Mouse (Mus musculus): Measurements from ENCODE around the gene Gm9117.
"Not testable (repeated sequence)": the region's sequence is repeated elsewhere in the genome, so short reads cannot be mapped to it uniquely, and the experiment has no call there.

The Gm9117 gene

DNA sequence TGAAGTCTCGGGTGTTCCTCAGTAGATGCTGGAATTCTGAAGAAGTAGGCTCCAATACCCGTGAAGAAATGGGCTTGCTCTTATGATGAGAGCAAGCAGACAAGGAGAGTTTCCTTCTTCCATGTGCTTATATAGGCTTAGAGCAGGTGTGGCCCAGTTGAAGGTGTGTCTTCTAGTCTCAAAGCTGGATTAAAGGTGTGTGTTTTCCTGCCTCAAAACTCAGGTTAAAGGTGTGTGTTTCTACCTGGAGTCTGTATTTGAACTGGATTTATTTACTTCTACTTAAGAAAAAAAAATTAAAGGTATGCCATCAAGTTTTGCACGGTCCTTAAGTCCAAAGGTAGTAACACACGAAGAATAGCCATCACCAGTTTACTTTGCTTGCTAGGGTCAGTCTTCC, at the start of gene Gm9117:
Gm9117 (minus strand) TSS at position 101 of the 400 bp plus-strand sequence.
- DNase-seq: not testable (repeated sequence)

DNA sequence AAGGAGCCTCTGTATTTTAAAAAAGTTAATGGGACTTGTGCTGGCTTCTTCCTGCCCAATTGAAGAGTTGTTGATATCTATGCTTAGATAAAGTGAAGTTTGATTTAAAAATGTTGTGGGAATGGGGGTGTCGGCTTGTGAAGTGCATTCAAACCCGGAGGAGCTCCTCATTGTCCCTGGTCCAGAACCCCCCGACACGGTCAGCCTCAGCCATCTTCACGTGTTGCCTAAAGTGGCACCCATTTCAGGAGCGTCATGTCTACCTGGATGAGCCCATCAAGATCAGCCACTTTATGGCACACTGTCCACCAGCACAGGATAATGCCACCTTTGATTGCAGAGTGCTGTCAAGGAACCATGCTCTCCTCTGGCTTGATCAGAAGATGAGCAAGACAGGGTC, 25.6 kb upstream of the Gm9117 start:
- not testable (repeated sequence) for DNase-seq

DNA sequence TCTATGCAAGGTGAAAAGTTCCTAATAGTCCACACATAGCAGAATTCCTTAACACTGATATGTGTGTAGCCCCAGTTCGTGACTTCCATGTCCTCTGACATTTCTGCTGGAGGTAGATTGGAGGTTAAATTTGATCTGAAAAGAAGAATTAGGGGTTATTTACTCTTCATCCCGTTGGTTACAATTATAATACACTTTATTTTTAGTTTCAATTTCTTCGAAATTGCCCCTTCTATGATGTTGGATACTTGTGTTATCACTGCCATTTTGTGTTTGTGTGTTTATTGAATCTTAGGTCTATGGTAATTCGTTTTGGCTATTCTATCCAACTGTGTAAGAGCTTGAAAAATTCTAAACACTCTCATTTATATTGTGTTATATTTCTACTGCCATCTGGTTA, 17.9 kb upstream of the Gm9117 start, which contains the start of gene Tdpoz5:
Tdpoz5 (minus strand) TSS at position 101 of the 400 bp plus-strand sequence.
- not testable (repeated sequence) for DNase-seq

DNA sequence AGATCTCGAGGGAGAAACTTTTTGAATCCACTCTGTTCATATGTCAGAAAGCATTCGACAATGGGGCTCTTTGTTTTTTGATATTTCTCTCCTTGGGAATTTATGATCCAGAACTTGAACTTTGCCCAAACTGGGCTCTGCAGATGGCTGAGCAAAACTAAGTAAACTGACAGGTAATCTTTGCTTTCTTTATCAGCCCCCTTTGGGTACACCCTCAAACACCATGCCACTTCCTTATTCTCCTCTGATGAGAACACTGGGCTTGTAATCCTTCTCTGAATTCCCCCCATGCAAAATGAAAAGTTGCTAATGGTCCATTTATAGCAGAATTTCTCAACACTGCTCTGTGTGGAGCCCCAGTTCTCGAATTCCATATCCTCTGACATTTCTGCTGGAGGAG, 5.0 kb downstream of the Gm9117 start:
- DNase-seq: not testable (repeated sequence)
